Mouse (Mus musculus) gastrocnemius, adult 18-20 months (tissue): ENCODE measurements at regions not wholly inside any gene's neighbourhood (a gene's known extent, or its start where the extent isn't known, plus 50 kb on each side); places are given as distances from the start of the nearest gene placed in this dataset.
A peak's percentile ranks its signal among the peaks of the same experiment; 100 is the strongest.
"Not testable (repeated sequence)": the region's sequence is repeated elsewhere in the genome, so short reads cannot be mapped to it uniquely, and the experiment has no call there.

ENCODE experiments used
- DNase-seq: peaks from one replicate; pipeline ENCODE4 v3.0.0; 2021; ENCODE audit warnings: low spot score

GRCm38 (mm10) chr3:53792541-53792940, 52.3 kb upstream of the Gm10985 start:
- peak; percentile 53 for DNase-seq

DNA sequence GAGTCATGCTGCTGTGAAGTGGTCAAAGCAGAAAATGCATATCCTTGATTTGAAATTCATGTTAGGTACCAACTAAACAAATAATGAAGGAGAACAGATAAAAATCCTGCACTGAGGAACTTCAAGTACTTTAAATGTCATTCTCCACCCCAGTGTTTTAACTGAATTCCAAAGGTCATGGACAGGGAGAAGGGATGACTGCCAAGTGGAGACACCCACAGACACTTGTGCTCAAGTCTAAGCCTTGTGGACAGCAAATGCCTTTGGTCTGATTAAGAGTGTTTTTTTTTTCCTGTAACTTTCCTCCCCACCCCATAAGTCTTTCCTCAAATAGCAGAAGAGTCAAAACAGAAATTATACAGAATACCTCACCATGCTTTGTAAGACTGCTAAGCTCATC, 55.2 kb upstream of the Gm10985 start:
- peak; percentile 53 for DNase-seq

- DNase-seq, result peak; percentile 58
These were observed 59.7 kb upstream of the Gm10985 start for GRCm38 (mm10) chr3:53785201-53785600.

- no peak for DNase-seq
These were observed 68.2 kb upstream of the Gm10985 start for GRCm38 (mm10) chr3:53776668-53777067.

GRCm38 (mm10) chr3:53767601-53768000, 77.3 kb upstream of the Gm10985 start:
- DNase-seq, result no peak

DNA sequence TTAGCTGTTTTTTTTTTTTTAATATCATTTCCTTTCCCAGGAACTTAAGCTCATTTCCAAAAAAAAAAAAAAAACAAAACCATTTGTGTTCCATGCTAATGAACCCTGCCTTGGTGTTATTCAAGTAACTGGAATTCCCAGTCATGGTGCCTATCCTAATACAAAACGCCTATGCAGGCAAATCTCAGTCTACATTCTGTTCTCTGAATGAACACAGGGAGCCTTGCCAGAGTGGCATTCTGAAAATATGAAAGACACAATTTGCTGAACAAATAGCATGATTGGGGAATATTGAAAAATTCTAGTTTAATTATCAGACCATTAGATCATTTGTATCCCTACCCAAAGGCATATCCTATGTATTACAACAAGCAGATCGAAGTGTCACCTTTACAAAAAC, 80.9 kb upstream of the Gm10985 start:
- DNase-seq, result no peak

DNA sequence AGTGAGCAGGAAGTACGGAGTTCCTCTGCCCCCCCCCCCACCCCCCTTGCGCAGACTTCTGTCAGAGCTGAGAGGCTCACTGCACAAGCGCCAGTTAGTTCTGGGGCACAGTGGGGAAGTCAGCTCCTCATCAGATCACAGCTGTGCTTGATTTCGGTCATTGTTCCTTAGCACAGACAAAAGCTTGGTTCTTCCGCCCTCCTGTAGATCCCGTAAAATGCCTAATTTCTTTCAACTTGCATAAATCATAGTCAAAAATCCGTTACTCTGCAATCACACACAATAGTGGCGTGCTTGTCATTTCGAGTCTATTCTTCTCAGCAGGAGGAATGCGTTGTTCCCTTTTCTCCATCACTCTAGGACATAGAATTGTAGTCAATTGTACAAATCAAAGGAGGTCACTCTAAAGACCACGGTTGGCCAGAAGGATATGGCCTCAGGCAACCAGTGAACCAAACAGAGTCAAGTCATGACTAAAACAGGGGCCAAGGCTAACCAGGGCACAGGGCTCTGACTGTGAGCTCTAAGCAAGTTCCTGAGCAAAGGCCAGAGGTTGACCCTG, 83.3 kb upstream of the Gm10985 start:
- DNase-seq, result no peak

DNA sequence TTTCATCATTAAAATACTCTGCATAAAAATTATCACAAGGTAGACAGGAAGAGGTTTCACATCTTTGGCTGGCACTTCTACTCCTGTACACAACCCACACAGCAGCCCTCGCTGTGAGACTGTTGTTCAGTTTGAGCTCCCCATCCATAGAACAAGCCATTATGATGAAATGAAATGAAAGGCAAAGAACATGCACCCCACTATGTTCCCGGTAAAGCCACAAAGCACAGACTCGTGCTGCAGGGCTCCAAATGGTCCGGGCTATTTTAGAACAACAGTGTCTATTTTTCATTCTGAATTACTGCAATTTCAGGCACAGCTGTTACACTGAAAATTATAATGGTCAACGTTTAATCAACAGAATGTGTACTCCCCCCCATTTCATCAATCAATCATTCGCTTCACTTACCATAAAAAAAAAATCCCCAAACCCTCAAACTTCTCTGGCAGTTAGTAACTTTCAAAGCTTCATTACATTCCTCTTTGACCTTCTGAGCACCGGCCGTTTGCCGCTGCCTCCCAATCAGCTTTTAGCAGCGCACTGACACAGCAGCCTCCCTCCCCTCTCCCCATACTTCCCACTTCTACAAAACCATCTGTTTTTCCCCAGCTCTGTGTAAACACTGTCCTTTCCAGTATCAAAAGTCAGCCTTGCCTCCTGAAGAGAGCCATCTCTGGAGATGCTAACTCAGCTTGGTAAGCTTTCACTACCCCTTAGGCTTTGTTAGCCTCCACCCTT, 88.6 kb upstream of the Gm10985 start:
- no peak for DNase-seq

GRCm38 (mm10) chr3:53737161-53737560, 80.0 kb upstream of the Frem2 start:
- no peak for DNase-seq

- not testable (repeated sequence) for DNase-seq
These were observed 78.5 kb upstream of the Frem2 start for GRCm38 (mm10) chr3:53735607-53736006.

GRCm38 (mm10) chr3:53735147-53735546, 78.0 kb upstream of the Frem2 start:
- DNase-seq, result peak; percentile 18

GRCm38 (mm10) chr3:53730440-53730839, 73.3 kb upstream of the Frem2 start:
- no peak for DNase-seq

DNA sequence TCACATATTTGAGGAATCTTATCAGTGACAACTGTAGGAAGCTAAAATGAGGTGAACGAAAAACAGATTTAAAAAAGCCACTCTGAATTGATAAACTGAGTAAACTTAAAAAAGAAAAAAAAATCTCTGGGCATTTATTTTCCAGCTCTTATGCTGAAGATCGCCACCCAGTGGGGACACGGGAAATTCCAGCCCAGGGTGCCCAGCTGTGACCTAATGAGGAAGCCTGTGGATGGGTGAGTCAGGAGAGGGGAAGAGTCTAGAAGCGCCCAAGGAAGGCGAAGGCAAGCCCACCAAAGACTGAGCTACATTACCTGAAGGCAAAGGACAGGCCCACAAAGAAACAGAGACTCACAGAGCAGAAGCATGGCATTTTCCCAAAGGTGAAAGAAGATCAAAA, 72.7 kb upstream of the Frem2 start:
- DNase-seq, result no peak

DNA sequence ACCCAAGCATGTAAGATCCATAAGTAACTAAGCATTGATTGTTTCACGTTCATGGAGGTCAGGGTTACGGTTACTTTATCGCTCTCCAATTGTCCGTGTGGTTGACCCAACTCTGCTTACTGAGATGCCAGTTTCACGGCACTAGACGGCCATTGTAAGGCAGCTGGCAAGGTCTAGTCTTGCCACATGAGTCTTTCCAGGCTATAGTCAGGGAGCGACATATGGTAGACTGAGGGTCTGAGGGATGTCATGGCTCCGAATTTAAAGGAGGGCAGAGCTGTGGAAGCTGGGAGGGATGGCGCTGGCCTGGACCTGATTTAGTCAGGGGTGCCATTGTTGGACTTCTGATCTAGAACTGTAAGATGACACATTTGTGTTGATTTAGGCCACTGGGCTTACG, 72.0 kb upstream of the Frem2 start:
- no peak for DNase-seq

DNA sequence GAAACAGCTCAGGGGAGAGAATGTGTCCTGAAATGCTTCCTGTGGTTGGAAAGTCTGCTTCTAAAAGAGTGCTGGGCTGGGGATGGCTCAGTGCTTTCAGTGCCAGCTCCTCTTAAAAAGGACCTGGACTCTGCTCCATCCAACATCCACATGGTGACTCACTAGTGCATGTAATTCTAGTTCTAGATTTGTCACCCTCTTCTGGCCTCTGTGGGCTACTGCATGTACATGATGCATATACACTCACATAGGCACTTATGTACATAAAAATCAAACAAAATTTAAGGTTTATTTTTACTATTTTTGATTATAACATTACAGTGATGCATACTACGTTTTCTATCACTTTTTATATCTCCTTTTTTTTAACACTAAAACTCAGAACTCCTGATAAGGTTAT, 70.6 kb upstream of the Frem2 start:
- no peak for DNase-seq

DNA sequence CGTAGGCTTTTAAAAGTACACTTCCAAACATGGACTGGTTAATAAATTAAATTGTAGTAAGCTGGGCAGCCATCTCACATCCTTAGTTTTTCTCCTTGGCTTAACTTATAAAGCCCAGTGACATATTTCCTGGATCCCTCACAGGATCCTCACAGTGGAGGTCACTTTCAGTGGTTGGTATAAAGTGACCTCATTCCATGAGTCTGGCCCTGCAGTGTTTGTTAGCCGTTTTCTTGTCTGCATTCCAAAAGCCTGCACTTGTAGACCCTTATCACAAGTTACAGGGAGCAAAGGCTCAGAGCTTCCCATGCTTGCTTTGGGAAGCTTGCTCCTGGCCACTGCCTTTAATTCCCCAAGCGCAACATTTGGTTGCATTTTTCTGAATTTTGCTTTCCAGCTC, 49.9 kb upstream of the Frem2 start:
- DNase-seq, result no peak
